Mouse (Mus musculus): ENCODE results near the gene Meltf.

- TF ChIP-seq CTCF (IDR thresholded peaks at IDR 0.05; ENCODE audit: borderline replicate concordance, control insufficient read depth, extremely low read depth, insufficient read depth, low read length, poor library complexity) (no peak), POLR2A (IDR thresholded peaks at IDR 0.05; ENCODE audit: control insufficient read depth, extremely low read depth, insufficient read depth, low read length, poor library complexity) (no peak)
Observed at GRCm38 (mm10) chr16:31945372-31945771, 66.8 kb downstream of the Meltf start.
